ENCODE assay signal across 17 mouse cellular contexts in the genomic region with DNA sequence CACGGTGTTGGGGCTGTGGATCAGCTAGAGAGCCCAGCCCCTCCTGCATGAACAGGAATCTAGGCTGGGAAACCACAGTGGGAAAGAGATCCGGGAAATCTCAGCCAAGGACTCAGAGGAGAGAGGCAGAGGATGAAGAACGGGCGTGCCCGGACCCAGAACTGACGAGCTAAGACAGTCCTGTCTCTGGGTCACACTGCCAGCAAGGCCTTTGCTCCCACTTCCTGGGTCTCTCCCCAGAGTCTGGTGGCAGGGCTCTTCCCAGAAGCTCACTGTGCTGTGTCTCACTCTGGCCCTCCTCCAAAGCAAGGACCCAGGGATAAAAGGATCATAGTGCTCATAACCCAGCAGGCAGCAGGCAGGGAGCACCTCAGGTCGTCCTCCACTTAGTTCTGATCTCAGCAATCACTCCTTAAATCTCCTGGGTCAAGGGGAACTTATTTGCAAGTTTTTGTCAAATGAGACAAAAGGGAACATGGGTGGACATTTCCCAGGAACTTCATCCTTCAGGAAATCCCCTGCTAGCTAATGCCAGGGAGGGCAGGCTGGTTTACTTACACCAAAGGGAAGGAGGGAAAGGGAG. TPM values are rescaled to one million over a fixed set of nuclear protein-coding genes. Genes with fewer than 3 reads are reported as not detected.
DNase-seq lines count a peak whose midpoint lies in the region; ATAC-seq and TF ChIP-seq lines count a peak whose summit lies in the region.
"Had no signal": no experiment of that assay in that cellular context is flagged by ENCODE, and none has a peak within 500 bp of the region (broad histone marks: within the 10 kb centered on the region; RNA-seq: fewer than 3 reads in every experiment).

No protein-coding gene starts in this region.

- peak overlapping the region; percentile 49 for H3K27ac ChIP-seq in kidney, adult 2 months (ENCODE audit: insufficient read depth, low read depth, low read length)
- peak overlapping the region; percentile 37; the same call in 1 of the 2 replicates for H3K27ac ChIP-seq in testis, adult 2 months (ENCODE audit: control insufficient read depth, insufficient read depth, low read depth, low read length)
- H3K27ac ChIP-seq: embryonic facial prominence, embryonic 12.5 days had no signal

- H3K4me3 ChIP-seq in kidney, adult 2 months (ENCODE audit: insufficient read depth, low read depth, low read length), result no peak overlapping the region
- no peak overlapping the region for H3K4me3 ChIP-seq in testis, adult 2 months (ENCODE audit: control insufficient read depth, low read depth, low read length)
- H3K4me3 ChIP-seq: embryonic facial prominence, embryonic 12.5 days had no signal

- 0 out of 2 replicates have a peak, but pooled peaks cover 2% of the 10 kb centered on the region for H3K4me1 ChIP-seq in kidney, adult 2 months (ENCODE audit: control insufficient read depth, insufficient read depth, low read length)
- peaks cover 4% of the 10 kb centered on the region for H3K4me1 ChIP-seq in testis, adult 2 months (ENCODE audit: control insufficient read depth, insufficient read depth, low read length)

- DNase-seq in adrenal gland, adult (ENCODE audit: inconsistent age in 2 of 2, low spot score in 1 of 2), result peak; percentile 57 to 75
- no peak for DNase-seq in adrenal gland, adult 8-10 months
- no peak for DNase-seq in kidney, adult 2 months
- no peak for DNase-seq in kidney, adult 8-10 months
- no peak for DNase-seq in testis, postnatal 10 days (ENCODE audit: low spot score)
- DNase-seq in right cerebral cortex, postnatal 14 days, result no peak
- DNase-seq: adrenal gland, postnatal 10 days; cerebellum, adult 9-10 months; right cerebral cortex, postnatal 25 days; thymus, postnatal 36 days had no signal

- no peak for TF ChIP-seq POLR2A in kidney, adult 2 months (IDR thresholded peaks at IDR 0.05; ENCODE audit: low read depth, low read length)
- TF ChIP-seq POLR2A in testis, adult 2 months (IDR thresholded peaks at IDR 0.05; ENCODE audit: control insufficient read depth, low read depth, low read length), result no peak

- 45% methylated on average over 7 of the region's 7 CpGs for WGBS in kidney, adult 2 months

- no peaks in the 10 kb centered on the region for H3K27me3 ChIP-seq in kidney, adult 2 months (replicated peaks; ENCODE audit: control insufficient read depth, insufficient read depth, low read length)
- H3K27me3 ChIP-seq in testis, adult 2 months (ENCODE audit: control insufficient read depth, insufficient read depth, low read length), result no peaks in the 10 kb centered on the region
- H3K27me3 ChIP-seq: embryonic facial prominence, embryonic 12.5 days had no signal

- no peak for ATAC-seq in monocyte, adult 5-6 weeks (replicated peaks; ENCODE audit: insufficient number of reproducible peaks, low FRiP score, low TSS enrichment, poor library complexity, severe bottlenecking)

- TF ChIP-seq CTCF in kidney, adult 2 months (conservative IDR thresholded peaks at IDR 0.05; ENCODE audit: insufficient read depth, insufficient read length, low read depth, low read length), result no peak
- no peak for TF ChIP-seq CTCF in testis, adult 2 months (IDR thresholded peaks at IDR 0.05; ENCODE audit: control insufficient read depth, insufficient read depth, insufficient replicate concordance, low read depth, low read length)

- no peaks in the 10 kb centered on the region for H3K36me3 ChIP-seq in kidney, adult 2 months (ENCODE audit: control insufficient read depth, insufficient read depth, low read length)
- H3K36me3 ChIP-seq in testis, adult 2 months (ENCODE audit: control insufficient read depth, insufficient read depth, low read length), result no peaks in the 10 kb centered on the region
- H3K36me3 ChIP-seq: embryonic facial prominence, embryonic 12.5 days had no signal

RNA-seq across cellular contexts. Expression of a gene that starts 11.6 kb away (rescaled TPM):
- total RNA-seq in adrenal gland, adult 8-10 months (2022), result 10 to 100 TPM; 16.6 to 28.0 (median 23.4) TPM
- 8.0 and 9.1 TPM in 2 replicates for polyA plus RNA-seq in kidney, adult 2 months (2012; rRNA removed)
- polyA plus RNA-seq in testis, adult 2 months (2012; rRNA removed), result 14.6 and 15.8 TPM in 2 replicates
- total RNA-seq in monocyte, adult 5-6 weeks (2017), result 7.7 to 16.7 TPM (median 7.8 TPM) in 3 replicates

RNA-seq across cellular contexts. Expression of a gene that starts 22.5 kb away (rescaled TPM):
- 10 to 100 TPM; 15.4 to 26.8 (median 18.7) TPM for total RNA-seq in adrenal gland, adult 8-10 months (2022)
- 16.8 and 22.6 TPM in 2 replicates for polyA plus RNA-seq in kidney, adult 2 months (2012; rRNA removed)
- 13.7 and 17.0 TPM in 2 replicates for polyA plus RNA-seq in testis, adult 2 months (2012; rRNA removed)
- total RNA-seq in monocyte, adult 5-6 weeks (2017), result 4.9 to 7.9 TPM (median 7.6 TPM) in 3 replicates

RNA-seq across cellular contexts. Expression of a gene that starts 30.6 kb away (rescaled TPM):
- not detected for total RNA-seq in adrenal gland, adult 8-10 months (2022)
- not detected in 2 replicates for polyA plus RNA-seq in kidney, adult 2 months (2012; rRNA removed)
- 0.05 and 0.08 TPM in 2 replicates for polyA plus RNA-seq in testis, adult 2 months (2012; rRNA removed)
- not detected in 3 replicates for total RNA-seq in monocyte, adult 5-6 weeks (2017)
- total RNA-seq: layer of hippocampus, adult 18-20 months; left cerebral cortex, postnatal 14 days; MEL had no signal
- polyA plus RNA-seq: frontal cortex, adult 2 months had no signal

RNA-seq across cellular contexts. Expression of a gene that starts 33.1 kb away (rescaled TPM):
- total RNA-seq in adrenal gland, adult 8-10 months (2022), result 10 to 100 TPM in 2 of 4 experiments, 1 to 10 TPM in 2; 6.8 to 18.1 (median 11.3) TPM
- 11.8 and 37.9 TPM in 2 replicates for polyA plus RNA-seq in kidney, adult 2 months (2012; rRNA removed)
- polyA plus RNA-seq in testis, adult 2 months (2012; rRNA removed), result 11.0 and 11.5 TPM in 2 replicates
- 9.4 to 21.2 TPM (median 19.1 TPM) in 3 replicates for total RNA-seq in monocyte, adult 5-6 weeks (2017)

RNA-seq across cellular contexts. Expression of a gene that starts 58.1 kb away (rescaled TPM):
- 10 to 100 TPM; 41.4 to 45.3 (median 42.6) TPM for total RNA-seq in adrenal gland, adult 8-10 months (2022)
- polyA plus RNA-seq in kidney, adult 2 months (2012; rRNA removed), result 19.8 and 29.5 TPM in 2 replicates
- polyA plus RNA-seq in testis, adult 2 months (2012; rRNA removed), result 5.6 and 5.9 TPM in 2 replicates
- 3.9 to 11.4 TPM (median 6.2 TPM) in 3 replicates for total RNA-seq in monocyte, adult 5-6 weeks (2017)

Comparison
In these comparisons a context has a peak if more than half of its experiments do, and no peak if none do; other contexts are left out.
1. DNase-seq: peak in adrenal gland, adult (2 of 2); none in adrenal gland, adult 8-10 months (single experiment), kidney, adult 2 months (single experiment), kidney, adult 8-10 months (0 of 2), testis, postnatal 10 days (single experiment) and right cerebral cortex, postnatal 14 days (single experiment).